Mouse (Mus musculus): ENCODE results near the gene Ttll4.

GRCm38 (mm10) chr1:74672731-74673130 lies 11.2 kb downstream of the Ttll4 start:
- TF ChIP-seq CTCF (IDR thresholded peaks at IDR 0.05; ENCODE audit: borderline replicate concordance, control insufficient read depth, extremely low read depth, insufficient read depth, low read length, poor library complexity) (no peak), POLR2A (IDR thresholded peaks at IDR 0.05; ENCODE audit: control insufficient read depth, extremely low read depth, insufficient read depth, low read length, poor library complexity) (no peak)

Measured in thymus, adult 2 months (tissue).